Mouse (Mus musculus): ENCODE measurements around the gene Csnk1g2. TPM values are rescaled to one million over a fixed set of nuclear protein-coding genes. Genes with fewer than 3 reads are reported as not detected.

Gene Csnk1g2
- polyA plus RNA-seq, 1 experiment from 2014 or later: 86.9 TPM

GRCm38 (mm10) chr10:80665459-80665858, 42.8 kb downstream of the Csnk1g2 start:
- Histone ChIP-seq H3K4me1 (ENCODE audit: control insufficient read depth, insufficient read depth, low read length) (0 out of 2 replicates have a peak, but pooled peaks cover 3% of the 10 kb centered on the region), H3K9me3 (ENCODE audit: control insufficient read depth, low read length) (no peaks in the 10 kb centered on the region), H3K4me3 (ENCODE audit: low read depth, low read length) (no peak overlapping the region), H3K27ac (ENCODE audit: low read depth, low read length) (no peak overlapping the region), H3K4me2 (no peak overlapping the region), H3K36me3 (ENCODE audit: control insufficient read depth, insufficient read depth, low read length) (peaks cover 37% of the 10 kb centered on the region), H3K27me3 (ENCODE audit: control insufficient read depth, insufficient read depth, low read length) (no peaks in the 10 kb centered on the region), H3K9ac (ENCODE audit: low read length) (no peak overlapping the region)
- no peak for ATAC-seq (ENCODE audit: low FRiP score)
- 69% methylated on average over 4 of the region's 4 CpGs for WGBS
- DNase-seq (ENCODE audit: low spot score, missing footprints): no peak

- Histone ChIP-seq H3K27ac (ENCODE audit: low read depth, low read length) (no peak overlapping the region), H3K9me3 (ENCODE audit: control insufficient read depth, low read length) (no peaks in the 10 kb centered on the region), H3K4me1 (ENCODE audit: control insufficient read depth, insufficient read depth, low read length) (0 out of 2 replicates have a peak, but pooled peaks cover 3% of the 10 kb centered on the region), H3K9ac (ENCODE audit: low read length) (no peak overlapping the region), H3K4me3 (ENCODE audit: low read depth, low read length) (no peak overlapping the region), H3K4me2 (no peak overlapping the region), H3K36me3 (ENCODE audit: control insufficient read depth, insufficient read depth, low read length) (peaks cover 42% of the 10 kb centered on the region), H3K27me3 (ENCODE audit: control insufficient read depth, insufficient read depth, low read length) (no peaks in the 10 kb centered on the region)
- 78% methylated on average over 10 of the region's 10 CpGs for WGBS
- DNase-seq (ENCODE audit: low spot score, missing footprints) (no peak), ATAC-seq (ENCODE audit: low FRiP score) (no peak)
Observed at GRCm38 (mm10) chr10:80665981-80666733, 43.5 kb downstream of the Csnk1g2 start.

- Histone ChIP-seq H3K9ac (ENCODE audit: low read length) (no peak overlapping the region), H3K4me1 (ENCODE audit: control insufficient read depth, insufficient read depth, low read length) (0 out of 2 replicates have a peak, but pooled peaks cover 3% of the 10 kb centered on the region), H3K36me3 (ENCODE audit: control insufficient read depth, insufficient read depth, low read length) (peaks cover 43% of the 10 kb centered on the region), H3K27ac (ENCODE audit: low read depth, low read length) (no peak overlapping the region), H3K4me3 (ENCODE audit: low read depth, low read length) (no peak overlapping the region), H3K9me3 (ENCODE audit: control insufficient read depth, low read length) (no peaks in the 10 kb centered on the region), H3K4me2 (no peak overlapping the region), H3K27me3 (ENCODE audit: control insufficient read depth, insufficient read depth, low read length) (no peaks in the 10 kb centered on the region)
- WGBS: 81% methylated on average over 19 of the region's 19 CpGs
- ATAC-seq (ENCODE audit: low FRiP score) (no peak), DNase-seq (ENCODE audit: low spot score, missing footprints) (no peak)
Observed at GRCm38 (mm10) chr10:80666837-80667412, 44.3 kb downstream of the Csnk1g2 start.

- Histone ChIP-seq H3K27me3 (ENCODE audit: control insufficient read depth, insufficient read depth, low read length) (no peaks in the 10 kb centered on the region), H3K9ac (ENCODE audit: low read length) (no peak overlapping the region), H3K27ac (ENCODE audit: low read depth, low read length) (no peak overlapping the region), H3K36me3 (ENCODE audit: control insufficient read depth, insufficient read depth, low read length) (peaks cover 43% of the 10 kb centered on the region), H3K4me2 (no peak overlapping the region), H3K4me3 (ENCODE audit: low read depth, low read length) (no peak overlapping the region), H3K4me1 (ENCODE audit: control insufficient read depth, insufficient read depth, low read length) (peaks cover 6% of the 10 kb centered on the region; the same call in 1 of the 2 replicates), H3K9me3 (ENCODE audit: control insufficient read depth, low read length) (no peaks in the 10 kb centered on the region)
- ATAC-seq (ENCODE audit: low FRiP score) (no peak), DNase-seq (ENCODE audit: low spot score, missing footprints) (no peak)
- 89% methylated on average over 11 of the region's 11 CpGs for WGBS
Observed at GRCm38 (mm10) chr10:80668614-80669013, 46.0 kb downstream of the Csnk1g2 start.

DNA sequence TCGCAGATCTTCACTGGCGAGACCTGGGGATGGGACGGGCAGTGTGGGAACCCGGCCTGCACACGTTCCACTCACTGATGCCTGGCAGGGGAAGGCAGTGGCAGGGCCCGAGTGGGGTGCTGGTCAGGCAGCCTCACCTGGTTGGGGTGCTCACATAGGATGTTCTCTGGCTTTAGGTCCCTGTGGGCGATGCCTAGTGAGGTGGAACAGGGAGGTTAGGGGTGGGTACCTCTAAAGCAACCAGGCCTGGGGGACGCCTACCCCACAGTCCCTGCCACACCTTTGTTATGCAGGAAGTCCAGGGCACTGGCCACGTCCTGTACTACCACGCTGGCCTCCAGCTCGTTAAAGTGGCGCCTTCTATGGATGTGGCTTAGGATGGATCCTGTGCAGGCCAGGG, 46.4 kb downstream of the Csnk1g2 start:
- no peaks in the 10 kb centered on the region for H3K27me3 ChIP-seq (ENCODE audit: control insufficient read depth, insufficient read depth, low read length)
- ATAC-seq (ENCODE audit: low FRiP score): no peak
- H3K4me3 ChIP-seq (ENCODE audit: low read depth, low read length): no peak overlapping the region
- WGBS: 96% methylated on average over 12 of the region's 12 CpGs
- H3K9ac ChIP-seq (ENCODE audit: low read length): no peak overlapping the region
- no peak overlapping the region for H3K4me2 ChIP-seq
- no peak for DNase-seq (ENCODE audit: low spot score, missing footprints)
- peaks cover 10% of the 10 kb centered on the region for H3K4me1 ChIP-seq (ENCODE audit: control insufficient read depth, insufficient read depth, low read length)
- no peak overlapping the region for H3K27ac ChIP-seq (ENCODE audit: low read depth, low read length)
- H3K36me3 ChIP-seq (ENCODE audit: control insufficient read depth, insufficient read depth, low read length): peaks cover 43% of the 10 kb centered on the region
- no peaks in the 10 kb centered on the region for H3K9me3 ChIP-seq (ENCODE audit: control insufficient read depth, low read length)

- Histone ChIP-seq H3K9me3 (ENCODE audit: control insufficient read depth, low read length) (no peaks in the 10 kb centered on the region), H3K4me2 (no peak overlapping the region), H3K36me3 (ENCODE audit: control insufficient read depth, insufficient read depth, low read length) (peaks cover 43% of the 10 kb centered on the region), H3K4me1 (ENCODE audit: control insufficient read depth, insufficient read depth, low read length) (peaks cover 19% of the 10 kb centered on the region), H3K27ac (ENCODE audit: low read depth, low read length) (no peak overlapping the region), H3K27me3 (ENCODE audit: control insufficient read depth, insufficient read depth, low read length) (no peaks in the 10 kb centered on the region), H3K4me3 (ENCODE audit: low read depth, low read length) (no peak overlapping the region), H3K9ac (ENCODE audit: low read length) (no peak overlapping the region)
- 98% methylated on average over 7 of the region's 7 CpGs for WGBS
- no peak for ATAC-seq (ENCODE audit: low FRiP score)
- DNase-seq (ENCODE audit: low spot score, missing footprints): no peak
Observed at GRCm38 (mm10) chr10:80669737-80670485, 47.3 kb downstream of the Csnk1g2 start.

DNA sequence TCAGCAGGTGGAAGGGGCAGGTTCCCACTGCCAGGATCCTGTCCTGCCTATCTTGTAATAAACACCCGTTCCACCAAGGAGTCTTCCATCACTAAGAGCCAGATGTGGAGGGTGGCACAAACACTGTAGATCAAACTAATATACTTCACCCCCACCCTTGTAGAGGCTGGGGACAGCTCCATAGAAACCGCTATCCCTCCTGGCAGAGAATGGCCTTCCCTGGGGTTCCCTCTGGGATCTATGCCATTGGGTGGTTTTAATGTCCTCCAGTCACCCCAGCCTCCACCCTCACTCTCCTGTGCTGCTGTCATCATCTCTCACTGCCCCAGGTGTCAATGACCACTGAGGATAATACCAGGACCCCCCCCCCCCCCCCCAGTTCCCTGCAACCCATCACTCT, 47.9 kb downstream of the Csnk1g2 start:
- DNase-seq (ENCODE audit: low spot score, missing footprints) (no peak), ATAC-seq (ENCODE audit: low FRiP score) (no peak)
- H3K4me2 ChIP-seq: no peak overlapping the region
- H3K4me3 ChIP-seq (ENCODE audit: low read depth, low read length): no peak overlapping the region
- WGBS: 93% methylated on average over 2 of the region's 2 CpGs
- no peaks in the 10 kb centered on the region for H3K27me3 ChIP-seq (ENCODE audit: control insufficient read depth, insufficient read depth, low read length)
- H3K9me3 ChIP-seq (ENCODE audit: control insufficient read depth, low read length): no peaks in the 10 kb centered on the region
- no peak overlapping the region for H3K27ac ChIP-seq (ENCODE audit: low read depth, low read length)
- H3K9ac ChIP-seq (ENCODE audit: low read length): no peak overlapping the region
- H3K36me3 ChIP-seq (ENCODE audit: control insufficient read depth, insufficient read depth, low read length): peaks cover 43% of the 10 kb centered on the region
- peaks cover 20% of the 10 kb centered on the region for H3K4me1 ChIP-seq (ENCODE audit: control insufficient read depth, insufficient read depth, low read length)

DNA sequence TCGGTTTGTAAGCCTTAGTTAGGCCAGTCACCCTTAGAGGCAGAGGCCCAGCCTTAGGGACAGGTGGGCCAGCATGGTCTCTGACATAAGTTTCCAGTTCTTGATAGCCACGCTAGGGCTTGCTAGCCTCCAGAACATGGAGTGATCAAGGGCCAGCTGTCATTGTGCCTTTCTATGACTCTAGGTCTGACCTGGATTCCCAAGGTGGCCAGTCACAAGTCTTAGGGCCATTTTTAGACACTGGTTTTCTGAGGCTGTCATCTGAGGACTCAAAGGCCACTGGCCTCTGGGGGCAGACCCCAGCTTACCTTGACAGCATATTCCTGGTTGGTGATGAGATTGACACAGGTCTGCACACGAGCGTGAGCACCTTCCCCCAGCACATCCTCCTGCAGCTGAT, 48.6 kb downstream of the Csnk1g2 start:
- no peak overlapping the region for H3K4me2 ChIP-seq
- H3K9me3 ChIP-seq (ENCODE audit: control insufficient read depth, low read length): no peaks in the 10 kb centered on the region
- H3K27ac ChIP-seq (ENCODE audit: low read depth, low read length): no peak overlapping the region
- ATAC-seq (ENCODE audit: low FRiP score) (no peak), DNase-seq (ENCODE audit: low spot score, missing footprints) (no peak)
- 92% methylated on average over 4 of the region's 4 CpGs for WGBS
- H3K4me3 ChIP-seq (ENCODE audit: low read depth, low read length): no peak overlapping the region
- H3K9ac ChIP-seq (ENCODE audit: low read length): no peak overlapping the region
- H3K4me1 ChIP-seq (ENCODE audit: control insufficient read depth, insufficient read depth, low read length): peaks cover 19% of the 10 kb centered on the region
- no peaks in the 10 kb centered on the region for H3K27me3 ChIP-seq (ENCODE audit: control insufficient read depth, insufficient read depth, low read length)
- H3K36me3 ChIP-seq (ENCODE audit: control insufficient read depth, insufficient read depth, low read length): peaks cover 43% of the 10 kb centered on the region
